Mouse (Mus musculus) ES-Bruce4 (cell line): ENCODE measurements around the gene Plxna1. TPM values are rescaled to one million over a fixed set of nuclear protein-coding genes. Genes with fewer than 3 reads are reported as not detected.

Source experiments
- H3K27ac ChIP-seq: 2 replicates; pipeline ENCODE4 v1.5.1; 2012; ENCODE audit warnings: low read length, inconsistent platforms; ENCODE audit not compliant: insufficient read depth
- H3K27me3 ChIP-seq: 2 replicates; pipeline ENCODE4 v1.6.1; 2012; ENCODE audit warnings: mild to moderate bottlenecking, low read length, inconsistent platforms; ENCODE audit not compliant: control insufficient read depth, poor library complexity, insufficient read depth, severe bottlenecking
- H3K36me3 ChIP-seq: 2 replicates; pipeline ENCODE4 v1.6.1; 2012; ENCODE audit warnings: inconsistent platforms, mild to moderate bottlenecking, low read length, moderate library complexity; ENCODE audit not compliant: control insufficient read depth, poor library complexity, insufficient read depth, severe bottlenecking
- H3K4me1 ChIP-seq: one replicate; pipeline ENCODE4 v1.8.1; 2011; ENCODE audit warnings: low read length; ENCODE audit not compliant: control insufficient read depth, insufficient read depth
- H3K4me3 ChIP-seq: 2 replicates; pipeline ENCODE4 v1.5.1; 2011; ENCODE audit warnings: low read depth, mild to moderate bottlenecking, low read length
- H3K9ac ChIP-seq: 2 replicates; pipeline ENCODE4 v1.6.1; 2012; ENCODE audit warnings: low read depth, mild to moderate bottlenecking, inconsistent platforms; ENCODE audit not compliant: poor library complexity, severe bottlenecking
- H3K9me3 ChIP-seq: replicated peaks from 2 replicates; pipeline ENCODE4 v1.6.1; 2012; ENCODE audit warnings: mild to moderate bottlenecking, low read length, inconsistent platforms; ENCODE audit not compliant: control insufficient read depth, poor library complexity, insufficient read depth, severe bottlenecking
- CTCF ChIP-seq: IDR thresholded peaks from one replicate; pipeline ENCODE4 v1.8.1; 2011; ENCODE audit warnings: low read depth, low read length
- EP300 ChIP-seq: IDR thresholded peaks from 2 replicates; pipeline ENCODE4 v1.6.1; 2011; ENCODE audit warnings: low read depth, low read length; ENCODE audit not compliant: insufficient read depth
- POLR2A ChIP-seq: IDR thresholded peaks from one replicate; pipeline ENCODE4 v1.8.1; 2011; ENCODE audit warnings: low read length; ENCODE audit not compliant: insufficient read depth
- polyA plus RNA-seq: library from polyadenylated mRNA; stranded (reverse); fragments of >200 nt; gene quantifications from 2 replicates; pipeline ENCODE4 v1.2.4, GENCODE M21; 2011; ENCODE audit warnings: low read depth; ENCODE audit not compliant: missing spikeins, insufficient read depth, insufficient read length

The Plxna1 gene
- polyA plus RNA-seq, 1 experiment, result 106 TPM

GRCm38 (mm10) chr6:89296909-89297695 lies 65.3 kb downstream of the Plxna1 start:
- Histone ChIP-seq H3K36me3 (no peaks in the 10 kb centered on the region), H3K27ac (no peak overlapping the region), H3K27me3 (no peaks in the 10 kb centered on the region), H3K9me3 (no peaks in the 10 kb centered on the region), H3K4me1 (no peaks in the 10 kb centered on the region), H3K9ac (no peak overlapping the region), H3K4me3 (no peak overlapping the region)
- no peak for TF ChIP-seq CTCF
- no peak for TF ChIP-seq EP300
- no peak for TF ChIP-seq POLR2A

- no peak for TF ChIP-seq POLR2A
- TF ChIP-seq CTCF, result no peak
- no peak for TF ChIP-seq EP300
- Histone ChIP-seq H3K4me3 (no peak overlapping the region), H3K9ac (no peak overlapping the region), H3K9me3 (no peaks in the 10 kb centered on the region), H3K4me1 (no peaks in the 10 kb centered on the region), H3K36me3 (no peaks in the 10 kb centered on the region), H3K27me3 (no peaks in the 10 kb centered on the region), H3K27ac (no peak overlapping the region)
Observed at GRCm38 (mm10) chr6:89296001-89296709, 66.3 kb downstream of the Plxna1 start.

- Histone ChIP-seq H3K9me3 (no peaks in the 10 kb centered on the region), H3K27me3 (no peaks in the 10 kb centered on the region), H3K4me3 (no peak overlapping the region), H3K27ac (no peak overlapping the region), H3K36me3 (no peaks in the 10 kb centered on the region), H3K9ac (no peak overlapping the region), H3K4me1 (peaks cover under 1% of the 10 kb centered on the region)
- no peak for TF ChIP-seq POLR2A
- TF ChIP-seq CTCF, result no peak
- no peak for TF ChIP-seq EP300
Observed at GRCm38 (mm10) chr6:89294621-89295020, 67.8 kb downstream of the Plxna1 start.

GRCm38 (mm10) chr6:89291494-89291893 lies 70.9 kb downstream of the Plxna1 start:
- TF ChIP-seq EP300, result peak; percentile 86
- TF ChIP-seq POLR2A, result no peak
- no peak for TF ChIP-seq CTCF
- Histone ChIP-seq H3K9me3 (no peaks in the 10 kb centered on the region), H3K9ac (no peak overlapping the region), H3K4me1 (peaks cover 7% of the 10 kb centered on the region), H3K36me3 (no peaks in the 10 kb centered on the region), H3K4me3 (no peak overlapping the region), H3K27ac (no peak overlapping the region), H3K27me3 (no peaks in the 10 kb centered on the region)

- Histone ChIP-seq H3K9ac (peak overlapping the region; percentile 16), H3K4me1 (peaks cover 10% of the 10 kb centered on the region), H3K4me3 (peak overlapping the region; percentile 31), H3K27ac (peak overlapping the region; percentile 74), H3K9me3 (no peaks in the 10 kb centered on the region), H3K27me3 (no peaks in the 10 kb centered on the region), H3K36me3 (no peaks in the 10 kb centered on the region)
- TF ChIP-seq POLR2A (no peak), EP300 (peak; percentile 89)
Observed at GRCm38 (mm10) chr6:89288156-89288555, 74.3 kb downstream of the Plxna1 start.
